Mouse (Mus musculus) brain, embryonic 14.5 days (tissue): Measurements from ENCODE around the gene Pdia4. TPM values are rescaled to one million over a fixed set of nuclear protein-coding genes. Genes with fewer than 3 reads are reported as not detected.

Experiments used
- DNase-seq: peaks from one replicate; pipeline ENCODE4 v3.0.0-alpha.2; 2011; ENCODE audit warnings: low read depth
- CTCF ChIP-seq: fragments of 200-500 bp; IDR thresholded peaks from 2 replicates; pipeline ENCODE4 v1.5.1; 2012; ENCODE audit warnings: inconsistent platforms, mild to moderate bottlenecking, moderate library complexity, borderline replicate concordance; ENCODE audit not compliant: insufficient read depth, insufficient read length; ENCODE audit errors: extremely low read depth
- POLR2A ChIP-seq: fragments of 200-500 bp; IDR thresholded peaks from 2 replicates; pipeline ENCODE4 v1.6.1; 2012; ENCODE audit warnings: mild to moderate bottlenecking, inconsistent platforms, borderline replicate concordance; ENCODE audit not compliant: poor library complexity, insufficient read depth, insufficient read length, severe bottlenecking; ENCODE audit errors: extremely low read depth
- polyA plus RNA-seq: library from polyadenylated mRNA; depleted of rRNA; stranded (reverse); fragments of >200 nt; gene quantifications from 2 replicates; pipeline ENCODE4 v1.2.3, GENCODE M21; 2012

Pdia4 gene
- polyA plus RNA-seq, 1 experiment = 75.7 TPM

- peak; percentile 83 for TF ChIP-seq POLR2A
- peak; percentile 95 for TF ChIP-seq CTCF
- peak; percentile 95 for DNase-seq
These were observed 17.2 kb upstream of the Pdia4 start, which contains the start of gene Zfp786 for GRCm38 (mm10) chr6:47830104-47831078. Zfp786 (minus strand) TSS chr6:47830867.

GRCm38 (mm10) chr6:47828950-47829349 lies 15.7 kb upstream of the Pdia4 start:
- DNase-seq = peak; percentile 69
- peak; percentile 29; the same call in 1 of the 2 replicates for TF ChIP-seq CTCF
- no peak for TF ChIP-seq POLR2A

GRCm38 (mm10) chr6:47827462-47827861 lies 14.2 kb upstream of the Pdia4 start:
- TF ChIP-seq POLR2A (no peak), CTCF (no peak)

DNA sequence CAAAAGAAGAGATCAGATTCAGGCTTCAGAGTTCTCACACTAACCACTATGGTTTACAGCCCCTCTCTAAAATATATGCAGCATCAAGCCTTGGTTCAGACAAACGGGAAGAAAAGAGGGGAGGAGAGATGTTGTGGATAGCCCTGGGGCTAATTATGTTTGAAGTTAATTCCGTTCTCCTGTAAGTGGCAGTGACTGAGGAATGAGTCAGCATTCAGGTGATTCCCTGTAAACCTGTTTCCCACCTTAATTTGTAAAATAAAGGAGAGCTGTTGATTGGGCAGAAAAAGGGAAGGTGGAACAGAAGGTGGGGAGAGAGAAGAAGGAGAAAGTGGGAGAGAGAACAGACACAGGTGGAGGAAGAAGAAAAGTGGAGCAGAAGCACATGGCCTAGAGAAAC lies 11.0 kb upstream of the Pdia4 start:
- TF ChIP-seq CTCF = no peak
- no peak for TF ChIP-seq POLR2A

More at GRCm38 (mm10) chr6:47827462-47827861, 14.2 kb upstream of the Pdia4 start:
- no peak for DNase-seq

DNA sequence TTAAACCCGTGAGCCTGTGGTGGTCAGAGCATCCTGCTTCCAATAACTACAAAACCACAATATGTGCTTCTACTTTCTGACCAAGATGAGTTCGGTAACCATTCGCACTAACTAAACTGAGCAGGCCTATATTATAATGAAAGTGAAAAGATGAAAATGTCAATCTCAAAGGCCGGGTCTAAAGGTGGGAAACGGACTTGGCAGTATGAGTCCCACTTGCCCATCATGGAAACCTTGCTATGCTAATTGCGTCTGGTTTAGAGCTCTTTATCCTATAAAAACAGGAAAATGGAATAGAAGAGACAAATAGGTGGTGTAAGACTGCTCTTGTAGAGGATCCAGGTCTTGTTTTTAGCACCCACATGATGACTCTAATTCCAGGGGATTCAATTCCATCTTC lies 8.5 kb upstream of the Pdia4 start:
- DNase-seq = no peak
- TF ChIP-seq POLR2A (no peak), CTCF (no peak)

More for the DNA sequence above, 11.0 kb upstream of the Pdia4 start:
- DNase-seq = no peak

GRCm38 (mm10) chr6:47821236-47821635 lies 8.0 kb upstream of the Pdia4 start:
- DNase-seq = no peak
- no peak for TF ChIP-seq POLR2A
- TF ChIP-seq CTCF = no peak

DNA sequence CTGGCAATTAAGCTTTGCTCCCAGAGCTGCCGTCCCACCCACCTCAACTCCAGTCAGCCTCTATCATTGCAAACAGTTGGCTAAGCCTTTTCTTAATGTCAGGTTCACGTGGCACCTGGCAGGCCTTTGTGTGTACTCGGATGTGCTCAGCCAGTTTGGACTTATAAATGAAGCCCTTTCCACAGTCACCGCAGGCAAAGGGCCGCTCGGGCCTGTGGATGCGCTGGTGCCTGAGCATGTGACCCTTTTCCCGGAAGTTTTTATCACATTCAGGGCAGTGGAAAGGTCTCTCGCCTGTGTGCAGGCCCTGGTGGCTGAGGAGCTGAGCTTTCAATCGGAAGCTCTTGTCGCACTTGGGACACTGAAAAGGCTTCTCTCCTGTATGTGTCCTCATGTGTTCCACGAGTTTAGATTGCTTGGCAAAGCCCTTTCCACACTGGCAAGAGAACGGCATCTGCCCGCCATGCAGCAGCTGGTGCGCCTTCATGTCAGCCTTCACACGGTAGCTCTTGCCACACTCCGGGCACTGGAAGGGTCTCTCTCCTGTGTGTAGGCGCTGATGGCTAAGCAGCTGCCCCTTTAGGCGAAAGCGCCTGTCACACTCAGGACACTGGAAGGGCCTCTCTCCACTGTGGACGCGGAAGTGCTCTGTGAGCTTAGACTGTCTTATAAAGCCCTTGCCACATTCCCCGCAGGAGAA lies 6.5 kb upstream of the Pdia4 start:
- TF ChIP-seq CTCF (no peak), POLR2A (no peak)
- peak; percentile 23 for DNase-seq

- no peak for DNase-seq
- TF ChIP-seq CTCF = no peak
- TF ChIP-seq POLR2A = no peak
These were observed 5.5 kb upstream of the Pdia4 start for GRCm38 (mm10) chr6:47818721-47819120.

DNA sequence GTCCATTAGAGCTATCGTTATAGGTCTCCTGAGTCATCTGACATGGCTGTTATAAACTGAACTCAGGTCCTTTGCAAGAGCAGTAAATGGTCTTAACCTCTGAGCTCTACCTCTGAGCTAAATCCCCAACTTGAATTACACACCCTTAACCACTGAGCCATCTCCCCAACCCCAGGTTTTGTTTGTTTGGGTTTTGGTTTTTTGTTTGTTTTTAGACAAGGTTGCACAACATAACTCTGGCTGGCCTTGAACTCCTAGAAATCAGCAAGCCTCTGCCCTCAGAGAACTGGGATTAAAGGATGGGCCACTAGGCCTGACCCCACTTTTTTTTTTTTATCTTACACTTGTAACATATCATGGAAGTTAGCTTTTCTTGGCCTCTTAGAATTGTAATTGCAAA lies 2.9 kb upstream of the Pdia4 start:
- DNase-seq = no peak

DNA sequence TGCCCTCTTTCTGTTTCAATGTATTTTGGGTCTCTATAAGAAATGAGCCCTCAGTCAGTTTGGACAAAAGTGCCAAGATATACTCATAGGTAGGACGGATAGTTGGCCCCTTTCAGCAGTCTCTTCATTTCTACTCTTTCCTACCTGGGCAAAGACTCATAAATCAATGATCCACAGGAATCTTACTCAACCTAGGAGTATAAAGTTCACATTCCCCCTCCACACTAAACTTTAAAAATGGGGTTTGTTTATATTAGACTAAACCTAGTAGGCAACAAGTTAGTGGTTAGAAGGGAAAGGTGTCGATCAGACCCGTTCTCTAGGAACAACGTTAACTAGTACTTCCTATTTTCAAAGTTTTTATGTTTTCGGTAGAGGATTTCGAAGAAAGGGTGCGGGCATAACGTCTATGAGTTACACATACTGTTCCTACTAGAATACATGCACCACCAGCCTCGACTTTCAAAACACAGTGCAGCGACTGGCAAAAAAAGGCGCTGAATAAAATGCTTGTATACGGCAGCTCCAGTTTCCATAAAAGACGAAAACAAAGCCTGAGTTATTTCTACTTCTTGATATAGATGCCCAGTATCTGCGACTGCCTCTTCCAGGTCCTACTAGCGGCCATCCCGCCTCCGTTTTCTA lies 837 bp downstream of the Pdia4 start:
- DNase-seq = no peak
- TF ChIP-seq POLR2A (no peak), CTCF (no peak)

More for the DNA sequence above, 2.9 kb upstream of the Pdia4 start:
- no peak for TF ChIP-seq POLR2A
- TF ChIP-seq CTCF = no peak

DNA sequence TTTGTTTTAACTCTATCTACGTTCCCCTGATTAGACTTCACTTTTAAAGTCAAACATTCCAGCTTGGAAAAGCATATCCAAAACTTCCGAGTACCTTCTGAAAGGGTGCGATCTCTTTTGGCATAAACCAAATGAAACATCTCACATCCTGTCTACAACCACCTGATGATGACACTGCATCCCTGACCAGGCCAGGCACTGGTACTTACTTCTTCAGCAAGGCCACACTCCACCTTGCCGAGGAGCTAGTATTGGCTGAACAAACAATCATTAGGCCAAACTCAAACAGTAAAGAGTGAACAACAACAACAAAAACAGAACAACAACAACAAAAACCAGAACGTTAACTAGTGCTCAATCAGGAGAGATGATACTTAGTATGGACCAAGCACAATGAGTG lies 1.9 kb downstream of the Pdia4 start:
- TF ChIP-seq CTCF = no peak
- no peak for TF ChIP-seq POLR2A
- no peak for DNase-seq
